Mouse (Mus musculus): Measurements from ENCODE around the gene Olfr310. TPM values are rescaled to one million over a fixed set of nuclear protein-coding genes. Genes with fewer than 3 reads are reported as not detected.

The Olfr310 gene
- total RNA-seq (2021), result not detected

DNA sequence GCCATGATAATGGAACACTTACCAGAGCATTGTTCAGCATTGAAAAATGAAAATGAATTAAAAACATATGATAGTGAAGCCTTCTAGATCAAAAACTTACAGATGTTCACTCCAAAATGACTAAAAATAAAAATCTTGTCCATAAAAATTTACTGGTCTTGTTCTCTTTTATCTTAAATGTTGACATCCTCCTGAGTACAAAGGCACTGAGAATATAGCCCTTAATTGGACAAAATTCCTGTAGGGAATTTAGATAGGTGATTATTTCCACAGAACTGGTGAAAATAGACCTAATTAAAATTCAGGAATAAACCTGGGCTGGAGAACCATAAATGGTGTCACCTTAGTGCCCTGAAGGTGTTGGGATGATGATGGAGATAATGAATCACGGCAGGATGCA, at the start of gene Olfr310:
Gene Olfr310 (minus strand): TSS at position 101 of the 400 bp plus-strand sequence.
- DNase-seq, result no peak

- DNase-seq, result no peak
These were observed 48.6 kb upstream of the Olfr310 start, which contains the start of gene Olfr308 for GRCm38 (mm10) chr7:86325530-86325929. TSS of gene Olfr308 (minus strand) at chr7:86325630.

- DNase-seq, result no peak
These were observed 44.4 kb upstream of the Olfr310 start for GRCm38 (mm10) chr7:86321323-86321722.

- no peak for DNase-seq
These were observed 36.6 kb upstream of the Olfr310 start, which contains the start of gene Olfr309 for GRCm38 (mm10) chr7:86313608-86314007. TSS of gene Olfr309 (minus strand) at chr7:86313708.

DNA sequence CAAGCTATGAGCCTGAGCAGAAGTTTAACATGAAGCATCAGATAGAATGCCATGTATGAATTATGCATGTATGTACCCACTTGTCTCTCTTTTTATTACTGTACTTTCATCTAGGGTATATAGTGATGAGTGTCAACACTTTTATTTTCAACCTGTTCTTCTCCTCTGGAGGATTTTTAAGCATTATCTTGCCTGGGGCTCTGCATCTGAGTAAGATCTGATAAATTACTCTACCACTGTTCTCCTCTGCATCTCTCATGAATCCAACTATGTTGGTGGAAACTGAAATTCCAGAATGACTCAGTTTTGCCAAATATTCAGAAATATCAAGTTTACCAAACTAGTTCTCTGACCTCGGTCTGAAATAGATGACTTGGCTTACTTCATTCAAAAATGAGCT, 30.8 kb downstream of the Olfr310 start, which contains the start of gene Vmn2r76:
Gene Vmn2r76 (minus strand): TSS at position 101 of the 400 bp plus-strand sequence.
- no peak for DNase-seq

Small RNA genes lying within 50 kb of the gene (microRNA-seq; reads per million reads assigned to microRNA genes)
- 0 reads per million in 2 experiments for gene Gm23192

Other genes with a start within 250 kb of the Olfr310 start
- not detected for gene Vmn2r75, start 105.4 kb downstream of the Olfr310 start, total RNA-seq (2021)
- gene Vmn2r76, start 30.9 kb downstream of the Olfr310 start, total RNA-seq (2021), result not detected
- not detected for gene Olfr309, start 36.5 kb upstream of the Olfr310 start, total RNA-seq (2021)
- not detected for gene Olfr308, start 48.5 kb upstream of the Olfr310 start, total RNA-seq (2021)
- not detected for gene Olfr307, start 60.4 kb upstream of the Olfr310 start, total RNA-seq (2021)
- gene Olfr305, start 89.8 kb upstream of the Olfr310 start, total RNA-seq (2021), result not detected
- not detected for gene Olfr304, start 109.5 kb upstream of the Olfr310 start, total RNA-seq (2021)
- gene Olfr303, start 120.6 kb upstream of the Olfr310 start, total RNA-seq (2021), result not detected
- gene Olfr301, start 126.7 kb upstream of the Olfr310 start, total RNA-seq (2021), result not detected
- not detected for gene Olfr299, start 182.7 kb upstream of the Olfr310 start, total RNA-seq (2021)
- gene Olfr298, start 215.3 kb upstream of the Olfr310 start, total RNA-seq (2021), result not detected
- not detected for gene Olfr297, start 242.8 kb upstream of the Olfr310 start, total RNA-seq (2021)